Mouse (Mus musculus) ZHBTc4 (cell line): ENCODE results near the gene Cd96.

Experiments
- DNase-seq: peaks from one replicate; pipeline ENCODE4 v3.0.0-alpha.2; 2011; ENCODE audit warnings: low read depth, low spot score

Gene Cd96

GRCm38 (mm10) chr16:45990901-45991676 lies 129.0 kb downstream of the Cd96 start:
- DNase-seq: peak; percentile 68

- DNase-seq: no peak
These were observed 133.8 kb downstream of the Cd96 start for GRCm38 (mm10) chr16:45986236-45986635.
